Mouse (Mus musculus): ENCODE data around the gene Hexim2. TPM values are rescaled to one million over a fixed set of nuclear protein-coding genes. Genes with fewer than 3 reads are reported as not detected.

Gene Hexim2
- total RNA-seq, 2 experiments from 2014 or later: 1.3 to 2.6 TPM

Other genes with a start within 250 kb of the Hexim2 start
- gene Fam187a, start 247.3 kb upstream of the Hexim2 start, total RNA-seq (2014; fragmentation: Nextera tagmentation): not detected in 2 replicates
- not detected in 2 replicates for gene Fam187a, start 247.3 kb upstream of the Hexim2 start, total RNA-seq (2017)
- not detected in 2 replicates for gene Gfap, start 231.5 kb upstream of the Hexim2 start, total RNA-seq (2014; fragmentation: Nextera tagmentation)
- not detected in 2 replicates for gene Gfap, start 231.5 kb upstream of the Hexim2 start, total RNA-seq (2017)
- 4.9 and 11.6 TPM in 2 replicates for gene Kif18b, start 207.3 kb upstream of the Hexim2 start, total RNA-seq (2014; fragmentation: Nextera tagmentation)
- gene Kif18b, start 207.3 kb upstream of the Hexim2 start, total RNA-seq (2017): 19.9 and 22.6 TPM in 2 replicates
- gene C1ql1, start 185.7 kb upstream of the Hexim2 start, total RNA-seq (2014; fragmentation: Nextera tagmentation): not detected in 2 replicates
- gene C1ql1, start 185.7 kb upstream of the Hexim2 start, total RNA-seq (2017): not detected in 2 replicates
- 39.2 and 44.9 TPM in 2 replicates for gene Nmt1, start 104.2 kb upstream of the Hexim2 start, total RNA-seq (2014; fragmentation: Nextera tagmentation)
- 54.1 and 58.9 TPM in 2 replicates for gene Nmt1, start 104.2 kb upstream of the Hexim2 start, total RNA-seq (2017)
- 30.5 and 40.9 TPM in 2 replicates for gene Dcakd, start 104.1 kb upstream of the Hexim2 start, total RNA-seq (2014; fragmentation: Nextera tagmentation)
- gene Dcakd, start 104.1 kb upstream of the Hexim2 start, total RNA-seq (2017): 14.3 and 17.0 TPM in 2 replicates
- 0.41 TPM in 1 of 2 replicates, not detected in the other for gene Plcd3, start 30.8 kb upstream of the Hexim2 start, total RNA-seq (2014; fragmentation: Nextera tagmentation)
- 3.2 TPM in 1 of 2 replicates, not detected in the other for gene Plcd3, start 30.8 kb upstream of the Hexim2 start, total RNA-seq (2017)
- 4.8 and 9.6 TPM in 2 replicates for gene Acbd4, start 30.7 kb upstream of the Hexim2 start, total RNA-seq (2014; fragmentation: Nextera tagmentation)
- gene Acbd4, start 30.7 kb upstream of the Hexim2 start, total RNA-seq (2017): 5.8 and 10.7 TPM in 2 replicates
- gene Hexim1, start 16.2 kb upstream of the Hexim2 start, total RNA-seq (2014; fragmentation: Nextera tagmentation): 9.7 and 13.5 TPM in 2 replicates
- 28.7 and 31.0 TPM in 2 replicates for gene Hexim1, start 16.2 kb upstream of the Hexim2 start, total RNA-seq (2017)
- 58.4 and 94.0 TPM in 2 replicates for gene Fmnl1, start 38.7 kb downstream of the Hexim2 start, total RNA-seq (2014; fragmentation: Nextera tagmentation)
- gene Fmnl1, start 38.7 kb downstream of the Hexim2 start, total RNA-seq (2017): 21.3 and 31.0 TPM in 2 replicates
- gene 1700023F06Rik, start 76.1 kb downstream of the Hexim2 start, total RNA-seq (2014; fragmentation: Nextera tagmentation): not detected in 2 replicates
- gene 1700023F06Rik, start 76.1 kb downstream of the Hexim2 start, total RNA-seq (2017): not detected in 2 replicates
- 1.4 TPM in 1 of 2 replicates, not detected in the other for gene Spata32, start 86.0 kb downstream of the Hexim2 start, total RNA-seq (2014; fragmentation: Nextera tagmentation)
- gene Spata32, start 86.0 kb downstream of the Hexim2 start, total RNA-seq (2017): not detected in 2 replicates
- gene Map3k14, start 135.0 kb downstream of the Hexim2 start, total RNA-seq (2014; fragmentation: Nextera tagmentation): 10.9 and 16.7 TPM in 2 replicates
- gene Map3k14, start 135.0 kb downstream of the Hexim2 start, total RNA-seq (2017): 5.2 and 9.6 TPM in 2 replicates
- 21.3 and 29.3 TPM in 2 replicates for gene Arhgap27, start 231.3 kb downstream of the Hexim2 start, total RNA-seq (2014; fragmentation: Nextera tagmentation)
- gene Arhgap27, start 231.3 kb downstream of the Hexim2 start, total RNA-seq (2017): 11.0 and 19.0 TPM in 2 replicates